Mouse (Mus musculus): ENCODE data around the gene Lgi2. TPM values are rescaled to one million over a fixed set of nuclear protein-coding genes. Genes with fewer than 3 reads are reported as not detected.

Lgi2 gene
- polyA plus RNA-seq, 1 experiment = 7.4 TPM

DNA sequence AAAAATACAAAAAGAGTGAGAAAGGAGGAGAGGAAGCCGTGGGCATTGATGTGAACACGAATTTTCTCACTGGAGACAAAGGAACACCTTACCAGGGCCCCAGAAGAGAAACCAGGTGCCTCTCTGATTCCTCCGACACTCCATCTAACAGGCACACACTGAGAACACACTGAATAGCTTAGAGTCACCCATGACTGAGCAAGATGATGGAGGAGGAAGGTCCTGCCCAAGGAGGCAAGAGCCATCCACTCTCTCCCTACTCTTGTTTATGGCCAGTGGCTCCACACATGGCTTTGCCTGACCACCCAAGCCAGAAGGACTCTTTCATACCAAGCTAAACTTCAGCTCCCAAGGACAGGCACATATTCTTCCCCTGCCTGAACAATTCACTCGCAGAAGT is 22.5 kb downstream of the Lgi2 start:
- no peak for TF ChIP-seq CTCF (IDR thresholded peaks at IDR 0.05; ENCODE audit: borderline replicate concordance, insufficient read depth, low read length)
- no peak for TF ChIP-seq POLR2A (IDR thresholded peaks at IDR 0.05; ENCODE audit: low read depth, low read length)
- Histone ChIP-seq H3K4me3 (ENCODE audit: insufficient read depth, low read length) (no peak overlapping the region), H3K27ac (ENCODE audit: insufficient read depth, low read length) (no peak overlapping the region), H3K4me1 (ENCODE audit: control insufficient read depth, insufficient read depth, low read length) (no peaks in the 10 kb centered on the region)

DNA sequence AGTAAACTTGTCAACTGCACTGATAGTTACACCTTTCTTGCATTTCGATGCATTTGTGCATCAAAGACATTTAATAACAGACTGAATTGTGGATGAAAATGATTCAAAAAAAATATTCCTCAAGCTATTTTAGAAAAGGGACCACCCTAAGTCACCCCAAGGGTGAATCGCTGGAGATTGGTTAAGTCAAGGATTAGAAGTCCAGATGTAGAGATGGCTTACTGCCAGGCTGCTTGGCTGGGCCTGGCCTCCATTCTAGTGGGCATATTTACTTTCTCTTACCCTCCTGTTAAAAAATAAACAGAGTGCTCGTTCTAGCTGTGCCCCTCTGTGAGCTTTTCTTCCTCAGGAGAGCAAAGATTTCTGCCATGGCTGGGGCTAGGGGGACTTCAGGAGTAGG is 26.1 kb downstream of the Lgi2 start:
- no peaks in the 10 kb centered on the region for H3K4me1 ChIP-seq (ENCODE audit: control insufficient read depth, insufficient read depth, low read length)
- H3K4me3 ChIP-seq (ENCODE audit: insufficient read depth, low read length) = no peak overlapping the region
- TF ChIP-seq CTCF (IDR thresholded peaks at IDR 0.05; ENCODE audit: borderline replicate concordance, insufficient read depth, low read length) (no peak), POLR2A (IDR thresholded peaks at IDR 0.05; ENCODE audit: low read depth, low read length) (no peak)
- no peak overlapping the region for H3K27ac ChIP-seq (ENCODE audit: insufficient read depth, low read length)

DNA sequence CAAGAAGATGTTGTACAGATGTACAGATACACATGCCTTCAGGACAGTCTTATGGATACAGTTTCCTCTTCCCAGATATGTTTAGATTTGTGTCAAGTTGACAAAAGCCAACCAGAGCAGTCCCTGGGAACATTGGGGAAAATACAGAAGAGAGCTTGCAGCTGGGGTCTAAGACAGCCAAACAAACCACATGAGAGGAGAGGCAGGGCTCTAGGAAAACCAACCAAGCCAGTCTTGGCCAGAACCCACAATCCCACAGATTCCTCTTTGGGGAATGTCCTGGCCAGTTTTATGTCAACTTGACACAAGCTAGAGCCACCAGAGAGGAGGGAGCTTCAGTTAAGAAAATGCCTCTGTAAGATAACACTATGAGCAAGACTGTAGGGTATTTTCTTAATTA is 26.8 kb downstream of the Lgi2 start:
- H3K27ac ChIP-seq (ENCODE audit: insufficient read depth, low read length) = no peak overlapping the region
- TF ChIP-seq POLR2A (IDR thresholded peaks at IDR 0.05; ENCODE audit: low read depth, low read length) (no peak), CTCF (IDR thresholded peaks at IDR 0.05; ENCODE audit: borderline replicate concordance, insufficient read depth, low read length) (no peak)
- H3K4me1 ChIP-seq (ENCODE audit: control insufficient read depth, insufficient read depth, low read length) = no peaks in the 10 kb centered on the region
- no peak overlapping the region for H3K4me3 ChIP-seq (ENCODE audit: insufficient read depth, low read length)

GRCm38 (mm10) chr5:52537024-52537423 is 29.2 kb downstream of the Lgi2 start:
- Histone ChIP-seq H3K4me3 (ENCODE audit: insufficient read depth, low read length) (no peak overlapping the region), H3K4me1 (ENCODE audit: control insufficient read depth, insufficient read depth, low read length) (no peaks in the 10 kb centered on the region), H3K27ac (ENCODE audit: insufficient read depth, low read length) (no peak overlapping the region)
- no peak for TF ChIP-seq CTCF (IDR thresholded peaks at IDR 0.05; ENCODE audit: borderline replicate concordance, insufficient read depth, low read length)
- TF ChIP-seq POLR2A (IDR thresholded peaks at IDR 0.05; ENCODE audit: low read depth, low read length) = no peak

GRCm38 (mm10) chr5:52534798-52535590 is 31.3 kb downstream of the Lgi2 start:
- TF ChIP-seq POLR2A (IDR thresholded peaks at IDR 0.05; ENCODE audit: low read depth, low read length) (no peak), CTCF (IDR thresholded peaks at IDR 0.05; ENCODE audit: borderline replicate concordance, insufficient read depth, low read length) (no peak)
- no peak overlapping the region for H3K4me3 ChIP-seq (ENCODE audit: insufficient read depth, low read length)

DNA sequence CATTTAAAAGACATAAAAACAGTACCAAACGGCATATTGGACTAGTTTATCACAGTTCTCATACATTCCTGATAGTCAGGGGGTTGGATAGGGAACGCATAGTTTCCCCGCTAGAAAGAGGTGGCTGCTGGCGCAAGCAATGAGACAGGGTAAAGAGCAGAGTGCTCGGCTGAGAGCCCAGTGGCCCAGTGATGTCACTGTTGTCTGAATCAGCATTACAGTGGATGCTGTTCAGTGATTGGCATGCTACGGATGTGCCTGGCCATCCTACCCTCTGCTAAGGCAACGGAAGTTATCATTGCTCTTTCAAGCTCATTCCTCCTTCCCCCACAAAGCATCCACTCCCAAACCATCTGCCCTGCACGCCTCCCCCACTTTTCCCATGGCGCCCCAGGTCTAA is 32.6 kb downstream of the Lgi2 start:
- Histone ChIP-seq H3K27ac (ENCODE audit: insufficient read depth, low read length) (no peak overlapping the region), H3K4me1 (ENCODE audit: control insufficient read depth, insufficient read depth, low read length) (no peaks in the 10 kb centered on the region), H3K4me3 (ENCODE audit: insufficient read depth, low read length) (no peak overlapping the region)
- TF ChIP-seq POLR2A (IDR thresholded peaks at IDR 0.05; ENCODE audit: low read depth, low read length) (no peak), CTCF (IDR thresholded peaks at IDR 0.05; ENCODE audit: borderline replicate concordance, insufficient read depth, low read length) (no peak)

More at GRCm38 (mm10) chr5:52534798-52535590, 31.3 kb downstream of the Lgi2 start:
- no peak overlapping the region for H3K27ac ChIP-seq (ENCODE audit: insufficient read depth, low read length)
- no peaks in the 10 kb centered on the region for H3K4me1 ChIP-seq (ENCODE audit: control insufficient read depth, insufficient read depth, low read length)

DNA sequence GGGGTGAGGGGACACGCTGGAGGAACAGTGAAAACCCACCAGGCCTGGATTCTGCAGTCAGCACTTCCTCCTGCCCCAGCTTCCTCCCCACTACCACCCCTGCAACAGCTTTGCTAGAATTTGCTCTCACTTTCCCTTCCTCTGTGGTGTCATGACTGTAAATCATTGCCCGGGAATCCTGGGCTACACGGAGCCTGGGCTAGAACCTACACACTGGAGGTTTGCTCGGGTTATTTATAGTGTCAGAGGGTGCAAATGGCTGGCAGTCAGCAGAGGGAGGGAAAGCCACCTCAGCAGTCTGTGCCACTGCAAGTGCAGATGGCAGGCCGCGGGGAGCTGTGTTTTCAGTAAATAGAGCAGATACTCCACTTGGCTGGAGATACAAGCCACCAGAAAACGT is 37.7 kb downstream of the Lgi2 start:
- Histone ChIP-seq H3K4me1 (ENCODE audit: control insufficient read depth, insufficient read depth, low read length) (no peaks in the 10 kb centered on the region), H3K4me3 (ENCODE audit: insufficient read depth, low read length) (no peak overlapping the region), H3K27ac (ENCODE audit: insufficient read depth, low read length) (no peak overlapping the region)
- TF ChIP-seq POLR2A (IDR thresholded peaks at IDR 0.05; ENCODE audit: low read depth, low read length) (no peak), CTCF (IDR thresholded peaks at IDR 0.05; ENCODE audit: borderline replicate concordance, insufficient read depth, low read length) (no peak)

GRCm38 (mm10) chr5:52526324-52526986 is 39.8 kb downstream of the Lgi2 start:
- H3K4me1 ChIP-seq (ENCODE audit: control insufficient read depth, insufficient read depth, low read length) = no peaks in the 10 kb centered on the region
- TF ChIP-seq POLR2A (IDR thresholded peaks at IDR 0.05; ENCODE audit: low read depth, low read length) (no peak), CTCF (IDR thresholded peaks at IDR 0.05; ENCODE audit: borderline replicate concordance, insufficient read depth, low read length) (no peak)
- no peak overlapping the region for H3K27ac ChIP-seq (ENCODE audit: insufficient read depth, low read length)
- no peak overlapping the region for H3K4me3 ChIP-seq (ENCODE audit: insufficient read depth, low read length)

- Histone ChIP-seq H3K4me3 (ENCODE audit: insufficient read depth, low read length) (no peak overlapping the region), H3K27ac (ENCODE audit: insufficient read depth, low read length) (no peak overlapping the region), H3K4me1 (ENCODE audit: control insufficient read depth, insufficient read depth, low read length) (no peaks in the 10 kb centered on the region)
- TF ChIP-seq POLR2A (IDR thresholded peaks at IDR 0.05; ENCODE audit: low read depth, low read length) (no peak), CTCF (IDR thresholded peaks at IDR 0.05; ENCODE audit: borderline replicate concordance, insufficient read depth, low read length) (no peak)
Measured at GRCm38 (mm10) chr5:52524207-52524606, 42.1 kb downstream of the Lgi2 start.

DNA sequence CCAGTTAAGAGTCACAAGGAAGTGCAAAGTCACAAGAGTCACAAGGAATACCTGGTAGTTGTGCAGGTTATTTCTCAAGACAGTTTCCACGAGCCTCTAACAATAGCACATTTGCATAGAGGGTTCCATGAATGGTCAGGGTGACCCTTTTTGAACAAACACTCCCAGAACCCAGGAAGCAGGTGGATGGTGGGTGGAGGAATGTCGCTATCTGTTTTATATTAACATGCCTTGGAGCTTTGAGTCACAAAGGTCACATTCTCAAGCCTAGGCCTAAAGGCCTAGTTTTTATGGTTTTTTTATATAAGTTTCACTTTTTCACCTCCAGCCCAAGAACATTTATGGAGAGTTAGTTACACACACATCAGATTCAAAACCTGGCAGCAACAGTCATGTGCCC is 46.3 kb downstream of the Lgi2 start:
- no peaks in the 10 kb centered on the region for H3K4me1 ChIP-seq (ENCODE audit: control insufficient read depth, insufficient read depth, low read length)
- TF ChIP-seq CTCF (IDR thresholded peaks at IDR 0.05; ENCODE audit: borderline replicate concordance, insufficient read depth, low read length) (no peak), POLR2A (IDR thresholded peaks at IDR 0.05; ENCODE audit: low read depth, low read length) (no peak)
- no peak overlapping the region for H3K27ac ChIP-seq (ENCODE audit: insufficient read depth, low read length)
- H3K4me3 ChIP-seq (ENCODE audit: insufficient read depth, low read length) = no peak overlapping the region
